7 mouse cellular contexts compared by ENCODE assay signal in genomic region chr19:47359166-47359931, GRCm38 (mm10).
DNase-seq lines count a peak whose midpoint lies in the region; ATAC-seq and TF ChIP-seq lines count a peak whose summit lies in the region.

No protein-coding gene starts in this region.

- peak overlapping the region; percentile 65 for H3K27ac ChIP-seq in midbrain, embryonic 10.5 days (replicated peaks)
- H3K27ac ChIP-seq in midbrain, embryonic 15.5 days = no peak overlapping the region
- no peak overlapping the region; the same call in 1 of the 2 replicates for H3K27ac ChIP-seq in lung, embryonic 14.5 days (ENCODE audit: low read depth)

- no peak overlapping the region for H3K9ac ChIP-seq in midbrain, embryonic 15.5 days
- H3K9ac ChIP-seq in lung, embryonic 14.5 days = no peak overlapping the region

- no peak for TF ChIP-seq CTCF in lung, embryonic 14.5 days (IDR thresholded peaks at IDR 0.05; ENCODE audit: low read depth)

- no peak for ATAC-seq in midbrain, embryonic 15.5 days (replicated peaks)
- ATAC-seq in lung, embryonic 14.5 days (ENCODE audit: insufficient read depth) = peak; percentile 26; the same call in 1 of the 2 replicates
- ATAC-seq in cerebellum, adult (ENCODE audit: insufficient number of reproducible peaks, low FRiP score, low TSS enrichment) = no peak

- H3K9me3 ChIP-seq in midbrain, embryonic 10.5 days (replicated peaks) = no peaks in the 10 kb centered on the region
- no peaks in the 10 kb centered on the region for H3K9me3 ChIP-seq in midbrain, embryonic 15.5 days
- no peaks in the 10 kb centered on the region for H3K9me3 ChIP-seq in lung, embryonic 14.5 days (ENCODE audit: low read depth, low read length)

- H3K27me3 ChIP-seq in midbrain, embryonic 10.5 days (ENCODE audit: low read depth, poor library complexity, severe bottlenecking) = no peaks in the 10 kb centered on the region
- no peaks in the 10 kb centered on the region for H3K27me3 ChIP-seq in midbrain, embryonic 15.5 days (replicated peaks)
- no peaks in the 10 kb centered on the region for H3K27me3 ChIP-seq in lung, embryonic 14.5 days (ENCODE audit: insufficient read depth, low read length)

- H3K4me3 ChIP-seq in midbrain, embryonic 10.5 days = peak overlapping the region; percentile 37
- no peak overlapping the region for H3K4me3 ChIP-seq in midbrain, embryonic 15.5 days
- H3K4me3 ChIP-seq in lung, embryonic 14.5 days (ENCODE audit: low read depth, low read length) = no peak overlapping the region

- 52% methylated on average over 15 of the region's 15 CpGs for WGBS in midbrain, embryonic 10.5 days
- 58% methylated on average over 15 of the region's 15 CpGs for whole genome bisulfite sequencing in midbrain, embryonic 15.5 days
- WGBS in lung, embryonic 14.5 days = 54% methylated on average over 15 of the region's 15 CpGs

- peak; percentile 34 for DNase-seq in midbrain, embryonic 10.5 days (ENCODE audit: low spot score)
- DNase-seq in heart, postnatal 4 days = peak; percentile 48
- peak; percentile 71 for DNase-seq in lung, embryonic 14.5 days
- peak; percentile 24 to 46 for DNase-seq in thymus, postnatal 10 days (ENCODE audit: low spot score in 2 of 2)
- DNase-seq in cerebellum, postnatal 10 days = no peak

- H3K4me1 ChIP-seq in midbrain, embryonic 10.5 days = peaks cover 41% of the 10 kb centered on the region
- H3K4me1 ChIP-seq in midbrain, embryonic 15.5 days = no peaks in the 10 kb centered on the region
- H3K4me1 ChIP-seq in lung, embryonic 14.5 days (ENCODE audit: insufficient read depth) = no peaks in the 10 kb centered on the region

- H3K36me3 ChIP-seq in midbrain, embryonic 10.5 days = peaks cover 7% of the 10 kb centered on the region
- no peaks in the 10 kb centered on the region for H3K36me3 ChIP-seq in midbrain, embryonic 15.5 days (replicated peaks)
- H3K36me3 ChIP-seq in lung, embryonic 14.5 days (ENCODE audit: insufficient read depth) = peaks cover 5% of the 10 kb centered on the region; the same call in 1 of the 2 replicates

- H3K4me2 ChIP-seq in midbrain, embryonic 15.5 days = no peak overlapping the region; the same call in 1 of the 2 replicates
- peak overlapping the region; percentile 44 for H3K4me2 ChIP-seq in lung, embryonic 14.5 days

Comparison
In these comparisons a context has a peak if more than half of its experiments do, and no peak if none do; other contexts are left out.
1. DNase-seq: peak in midbrain, embryonic 10.5 days (single experiment), heart, postnatal 4 days (single experiment), lung, embryonic 14.5 days (single experiment) and thymus, postnatal 10 days (2 of 2); none in cerebellum, postnatal 10 days (0 of 2).